Mouse (Mus musculus) embryonic facial prominence, embryonic 10.5 days (tissue): ENCODE data around the gene Mylip. TPM values are rescaled to one million over a fixed set of nuclear protein-coding genes. Genes with fewer than 3 reads are reported as not detected.

Experiments
- DNase-seq: peaks from one replicate; pipeline ENCODE4 v3.0.0-alpha.2; 2017; ENCODE audit warnings: low spot score
- H3K27ac ChIP-seq: fragments of 300-500 bp; sonication (generic); replicated peaks from 2 replicates; pipeline ENCODE4 v1.5.1; 2016; ENCODE audit warnings: mild to moderate bottlenecking
- H3K27me3 ChIP-seq: fragments of 300-500 bp; sonication (generic); replicated peaks from 2 replicates; pipeline ENCODE4 v1.6.1; 2016; ENCODE audit warnings: low read depth, mild to moderate bottlenecking; ENCODE audit not compliant: poor library complexity, severe bottlenecking
- H3K36me3 ChIP-seq: fragments of 300-500 bp; sonication (generic); replicated peaks from 2 replicates; pipeline ENCODE4 v1.6.1; 2016; ENCODE audit warnings: mild to moderate bottlenecking, moderate library complexity
- H3K4me1 ChIP-seq: fragments of 300-500 bp; sonication (generic); 2 replicates; pipeline ENCODE4 v1.6.1; 2016
- H3K4me3 ChIP-seq: fragments of 300-500 bp; sonication (generic); 2 replicates; pipeline ENCODE4 v1.5.1; 2016; ENCODE audit warnings: mild to moderate bottlenecking, moderate library complexity
- H3K9me3 ChIP-seq: fragments of 300-500 bp; sonication (generic); 2 replicates; pipeline ENCODE4 v1.6.1; 2016; ENCODE audit warnings: mild to moderate bottlenecking
- WGBS: fragments of 180-500 bp; shearing (Covaris S2); methylation state at CpG from one replicate; pipeline ENCODE4 v1.1.7; 2016; 5-methylcytosine and 5-hydroxymethylcytosine counted together
- polyA plus RNA-seq: library from polyadenylated mRNA; unstranded; fragments of >200 nt; fragmentation: Nextera tagmentation; extraction: Ambion mirVana; gene quantifications from 2 replicates; pipeline ENCODE4 v1.2.1, GENCODE M21; 2016

Gene Mylip
- polyA plus RNA-seq, 1 experiment from 2014 or later, result 9.2 TPM

DNA sequence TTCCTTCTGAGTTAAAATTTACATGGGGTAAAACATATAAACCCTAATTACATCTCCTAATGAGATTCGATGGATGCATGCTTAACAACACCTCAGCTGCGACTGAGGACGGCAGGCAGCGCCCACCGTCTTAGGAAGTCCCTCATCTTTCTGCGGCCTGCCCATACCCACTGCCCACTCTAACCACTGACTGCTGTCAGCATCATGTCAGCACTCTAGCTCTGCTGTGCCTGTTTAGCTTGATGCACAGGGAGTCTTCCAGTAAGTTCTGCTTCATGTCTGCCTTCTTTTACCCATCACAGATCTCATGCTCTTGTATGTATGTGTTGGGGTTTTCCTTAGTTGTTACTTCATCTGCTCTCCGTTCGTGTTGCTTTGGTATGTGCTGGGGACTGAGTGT is 7.2 kb downstream of the Mylip start:
- Histone ChIP-seq H3K4me3 (no peak overlapping the region), H3K36me3 (peaks cover 17% of the 10 kb centered on the region), H3K27ac (peak overlapping the region; percentile 79), H3K9me3 (no peaks in the 10 kb centered on the region), H3K4me1 (peaks cover 78% of the 10 kb centered on the region), H3K27me3 (no peaks in the 10 kb centered on the region)
- 86% methylated on average over 8 of the region's 8 CpGs for WGBS
- DNase-seq, result no peak

DNA sequence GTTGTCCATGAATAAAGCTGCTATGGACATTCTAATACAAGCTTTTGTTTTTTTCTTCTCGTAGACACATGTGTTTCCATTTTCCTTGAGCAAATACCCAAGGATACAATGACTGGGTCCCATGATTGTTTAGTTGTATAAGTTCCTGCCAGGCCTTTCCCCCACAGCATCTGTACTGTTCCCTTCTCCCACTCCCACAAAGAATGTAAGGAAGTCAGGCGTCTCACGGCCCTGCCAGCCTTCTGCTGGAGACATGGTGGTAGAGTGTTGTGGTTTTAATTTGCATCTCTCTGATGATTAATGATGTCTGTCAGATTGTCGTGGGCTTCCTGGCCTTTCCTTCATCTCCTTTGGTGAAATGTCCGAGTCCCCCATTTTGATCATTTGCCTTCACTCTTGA is 7.7 kb downstream of the Mylip start:
- Histone ChIP-seq H3K27ac (peak overlapping the region; percentile 79), H3K9me3 (no peaks in the 10 kb centered on the region), H3K4me3 (no peak overlapping the region), H3K36me3 (peaks cover 17% of the 10 kb centered on the region), H3K27me3 (no peaks in the 10 kb centered on the region), H3K4me1 (peaks cover 78% of the 10 kb centered on the region)
- DNase-seq, result no peak
- 44% methylated on average over 5 of the region's 5 CpGs for WGBS

DNA sequence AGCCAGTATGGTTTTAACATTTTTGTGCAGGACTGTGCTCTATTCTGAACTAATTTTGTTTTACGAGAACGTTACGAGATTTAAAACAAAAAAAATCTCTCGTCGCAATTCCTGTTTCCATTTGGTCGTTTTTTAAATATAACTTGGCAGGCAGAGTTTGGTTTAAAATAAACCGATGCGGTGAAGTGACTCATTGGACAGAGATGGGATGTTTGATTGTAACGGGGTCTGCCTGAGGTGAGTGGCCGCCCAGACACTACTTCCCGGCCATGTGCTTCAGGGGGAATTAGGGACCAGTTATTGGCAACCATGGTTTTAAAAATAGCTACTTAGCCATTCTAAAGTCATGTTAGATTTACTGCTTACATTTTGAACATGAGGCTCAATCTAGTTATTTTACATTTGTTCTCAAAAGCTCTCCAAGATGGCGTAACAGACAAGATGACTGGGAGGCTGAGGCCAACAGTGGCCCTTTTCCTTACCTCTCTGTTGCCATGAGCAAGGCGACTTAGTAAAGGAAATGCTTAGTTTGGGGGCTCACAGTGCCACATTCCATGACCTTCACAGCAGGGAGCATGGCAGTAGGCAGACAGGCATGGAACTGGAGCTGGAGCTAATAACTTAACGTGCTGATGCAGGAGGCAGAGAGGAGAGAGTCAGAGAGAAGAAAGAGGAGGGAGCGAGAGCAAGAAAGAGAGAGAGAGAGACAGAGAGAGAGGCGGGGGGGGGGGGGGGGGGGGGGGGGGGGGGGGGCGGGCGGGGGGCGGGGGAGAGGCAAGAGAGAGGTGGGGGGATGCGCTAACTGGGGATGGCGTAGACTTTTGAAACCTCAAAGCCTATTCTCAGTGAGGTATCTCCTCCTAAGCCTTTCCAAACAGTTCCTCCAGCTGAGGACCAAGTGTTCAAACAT is 8.6 kb downstream of the Mylip start:
- DNase-seq, result no peak
- 71% methylated on average over 18 of the region's 21 CpGs for WGBS
- Histone ChIP-seq H3K4me3 (no peak overlapping the region), H3K27me3 (no peaks in the 10 kb centered on the region), H3K9me3 (no peaks in the 10 kb centered on the region), H3K27ac (peak overlapping the region; percentile 79), H3K36me3 (peaks cover 14% of the 10 kb centered on the region), H3K4me1 (peaks cover 74% of the 10 kb centered on the region)

DNA sequence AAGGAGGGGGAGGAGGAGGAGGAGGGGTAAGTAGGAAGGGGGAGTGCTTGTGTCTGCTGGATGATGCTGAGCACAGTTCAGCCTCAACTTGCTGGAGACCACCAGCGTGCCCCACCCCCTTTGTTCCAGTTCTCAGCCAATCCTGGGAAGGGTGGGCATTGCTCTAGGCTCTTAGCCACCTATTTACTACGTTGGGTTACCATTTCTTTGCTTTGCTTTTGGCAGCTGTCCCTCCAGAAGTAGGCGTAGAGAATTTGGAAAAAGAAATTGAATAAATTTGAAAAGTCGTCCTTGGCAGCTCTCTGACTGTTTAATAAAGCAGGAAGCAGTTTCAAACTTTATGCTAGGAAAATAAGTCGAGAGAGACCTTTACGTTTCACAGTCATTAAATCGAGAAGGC is 11.2 kb downstream of the Mylip start:
- no peaks in the 10 kb centered on the region for H3K27me3 ChIP-seq
- H3K36me3 ChIP-seq, result peaks cover 33% of the 10 kb centered on the region
- DNase-seq, result no peak
- peaks cover 48% of the 10 kb centered on the region for H3K4me1 ChIP-seq
- 82% methylated on average over 7 of the region's 7 CpGs for WGBS
- no peak overlapping the region for H3K4me3 ChIP-seq
- no peaks in the 10 kb centered on the region for H3K9me3 ChIP-seq
- H3K27ac ChIP-seq, result no peak overlapping the region

DNA sequence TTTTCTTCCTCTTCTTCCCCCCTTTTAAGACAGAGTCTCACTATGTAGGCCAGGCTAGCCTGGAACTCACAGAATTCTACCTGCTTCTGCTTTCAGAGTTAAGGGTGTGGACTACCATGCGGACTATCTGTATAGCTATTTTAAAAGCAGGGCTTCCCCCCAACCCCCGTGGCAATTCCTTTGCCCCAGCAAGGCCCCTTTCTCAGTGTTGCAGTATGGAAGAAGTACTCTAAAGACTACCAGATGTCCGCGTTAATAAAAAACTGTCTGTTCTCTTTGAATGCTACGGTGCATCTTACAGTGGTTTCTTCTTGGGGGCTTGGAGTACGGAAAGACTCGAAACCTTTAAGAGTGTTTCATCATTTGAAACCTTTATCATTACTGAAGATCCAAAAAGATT is 12.3 kb downstream of the Mylip start:
- Histone ChIP-seq H3K4me3 (no peak overlapping the region), H3K36me3 (peaks cover 38% of the 10 kb centered on the region), H3K27me3 (no peaks in the 10 kb centered on the region), H3K27ac (peak overlapping the region; percentile 71), H3K4me1 (peaks cover 45% of the 10 kb centered on the region), H3K9me3 (no peaks in the 10 kb centered on the region)
- no peak for DNase-seq
- WGBS, result 51% methylated on average over 7 of the region's 7 CpGs

DNA sequence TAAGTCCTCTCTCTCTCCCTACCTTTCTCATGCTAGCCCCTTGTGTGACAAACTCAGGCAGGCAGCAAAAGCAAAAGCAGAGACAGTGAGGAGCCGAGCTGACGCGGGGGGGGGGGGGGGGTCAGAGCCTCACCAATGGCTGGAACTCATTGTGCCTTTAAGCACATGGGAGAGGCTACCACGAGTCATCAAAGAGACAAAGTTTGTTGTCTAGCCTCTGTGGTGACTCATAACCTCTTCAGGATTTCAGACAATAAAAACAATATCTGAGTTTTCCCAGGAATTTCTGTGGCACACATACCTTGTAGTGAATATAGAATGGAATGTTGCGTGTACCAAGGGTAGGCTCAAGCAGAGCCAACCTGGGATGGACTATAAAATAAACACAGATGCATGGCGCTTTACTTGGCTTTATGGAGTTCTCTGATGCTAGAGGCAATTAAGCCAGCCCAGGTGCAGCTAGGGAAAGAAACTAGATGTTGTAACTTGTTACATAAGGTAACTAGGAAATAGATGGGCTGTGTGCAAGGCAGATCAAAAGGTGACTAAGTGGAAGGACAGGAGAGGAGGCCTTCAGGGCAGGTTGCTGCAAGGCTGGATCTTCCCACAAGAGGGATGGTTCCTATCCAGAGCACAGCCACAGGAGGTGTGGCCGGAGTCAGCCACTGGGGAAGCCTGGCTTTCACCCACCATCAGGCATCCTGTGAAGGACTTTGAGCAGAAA is 12.9 kb downstream of the Mylip start:
- H3K27ac ChIP-seq, result peak overlapping the region; percentile 71
- no peak for DNase-seq

DNA sequence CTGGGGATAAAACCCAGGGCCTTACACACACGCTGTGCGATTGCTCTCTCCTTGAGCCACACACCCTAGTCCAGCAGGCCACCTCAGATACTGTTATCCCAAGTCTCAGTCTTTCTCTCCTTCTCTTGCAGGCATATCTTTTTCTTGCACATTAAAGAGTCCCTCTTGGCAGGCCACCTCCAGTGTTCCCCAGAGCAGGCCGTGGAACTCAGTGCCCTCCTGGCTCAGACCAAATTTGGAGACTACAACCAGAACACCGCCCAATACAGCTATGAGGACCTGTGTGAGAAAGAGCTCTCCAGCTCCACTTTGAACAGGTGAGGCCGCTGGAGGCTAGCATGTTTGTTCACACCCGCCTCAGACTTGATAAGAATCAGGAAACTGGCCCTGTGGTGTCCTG is 14.7 kb downstream of the Mylip start:
- H3K36me3 ChIP-seq, result peaks cover 61% of the 10 kb centered on the region
- H3K4me1 ChIP-seq, result peaks cover 30% of the 10 kb centered on the region
- no peak overlapping the region for H3K4me3 ChIP-seq
- WGBS, result 89% methylated on average over 6 of the region's 6 CpGs
- no peak overlapping the region for H3K27ac ChIP-seq
- DNase-seq, result no peak
- H3K9me3 ChIP-seq, result no peaks in the 10 kb centered on the region
- H3K27me3 ChIP-seq, result no peaks in the 10 kb centered on the region

More for the DNA sequence above, 12.9 kb downstream of the Mylip start:
- Histone ChIP-seq H3K4me3 (no peak overlapping the region), H3K9me3 (no peaks in the 10 kb centered on the region), H3K27me3 (no peaks in the 10 kb centered on the region), H3K36me3 (peaks cover 43% of the 10 kb centered on the region), H3K4me1 (peaks cover 42% of the 10 kb centered on the region)
- 53% methylated on average over 7 of the region's 7 CpGs for WGBS

DNA sequence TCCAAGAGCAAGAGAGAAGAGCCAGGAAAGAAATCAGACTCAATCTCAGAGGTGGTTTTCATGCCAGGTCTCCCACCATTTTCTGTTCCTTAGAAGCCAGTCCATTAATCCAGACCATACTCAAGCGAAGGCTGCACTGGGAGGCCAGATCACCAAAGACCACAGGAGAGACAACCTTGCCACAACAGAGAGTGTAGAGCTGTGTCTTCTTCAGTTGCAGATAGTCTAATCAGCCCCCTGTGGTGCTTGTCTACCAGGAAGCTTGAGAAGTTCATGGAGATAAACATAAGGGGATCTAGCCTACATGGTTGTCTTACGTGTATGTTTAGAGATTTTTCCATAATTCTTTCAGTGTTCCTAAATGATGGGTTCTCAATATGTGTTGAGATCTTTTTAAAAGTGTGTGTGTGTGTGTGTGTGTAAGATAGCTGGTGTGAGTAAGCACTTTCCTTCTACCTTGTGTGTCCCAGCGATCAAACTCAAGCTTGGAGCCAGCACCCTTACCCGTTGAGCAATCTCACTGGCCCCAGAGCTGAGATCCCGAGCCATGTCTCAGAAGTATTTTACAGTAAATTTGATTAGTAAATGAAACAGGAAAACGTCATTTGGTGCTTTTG is 15.8 kb downstream of the Mylip start:
- Histone ChIP-seq H3K4me1 (peaks cover 28% of the 10 kb centered on the region), H3K4me3 (no peak overlapping the region), H3K9me3 (no peaks in the 10 kb centered on the region), H3K27me3 (no peaks in the 10 kb centered on the region), H3K36me3 (peaks cover 69% of the 10 kb centered on the region), H3K27ac (no peak overlapping the region; the same call in 1 of the 2 replicates)
- 91% methylated on average over 6 of the region's 6 CpGs for whole genome bisulfite sequencing
- no peak for DNase-seq

DNA sequence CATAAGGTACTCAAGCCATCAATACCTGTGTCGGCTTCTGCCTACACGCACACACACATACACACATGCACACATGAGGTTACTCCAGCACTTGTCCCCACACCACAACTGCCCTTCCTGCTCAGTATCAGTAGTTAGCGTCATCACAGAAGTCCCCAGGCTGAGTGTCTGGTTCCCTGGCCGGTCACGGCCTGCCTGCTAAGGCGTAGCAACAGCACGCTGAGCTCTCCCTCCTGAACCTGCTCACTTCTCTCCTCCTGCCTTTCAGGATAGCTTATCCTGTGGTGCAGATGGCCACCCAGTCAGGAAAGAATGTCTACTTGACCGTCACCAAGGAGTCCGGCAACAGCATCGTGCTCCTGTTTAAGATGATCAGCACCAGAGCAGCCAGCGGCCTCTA is 16.7 kb downstream of the Mylip start:
- DNase-seq, result no peak
- Histone ChIP-seq H3K36me3 (peaks cover 76% of the 10 kb centered on the region), H3K4me1 (peaks cover 22% of the 10 kb centered on the region), H3K27me3 (no peaks in the 10 kb centered on the region), H3K4me3 (no peak overlapping the region), H3K27ac (no peak overlapping the region), H3K9me3 (no peaks in the 10 kb centered on the region)
- 91% methylated on average over 11 of the region's 11 CpGs for WGBS

DNA sequence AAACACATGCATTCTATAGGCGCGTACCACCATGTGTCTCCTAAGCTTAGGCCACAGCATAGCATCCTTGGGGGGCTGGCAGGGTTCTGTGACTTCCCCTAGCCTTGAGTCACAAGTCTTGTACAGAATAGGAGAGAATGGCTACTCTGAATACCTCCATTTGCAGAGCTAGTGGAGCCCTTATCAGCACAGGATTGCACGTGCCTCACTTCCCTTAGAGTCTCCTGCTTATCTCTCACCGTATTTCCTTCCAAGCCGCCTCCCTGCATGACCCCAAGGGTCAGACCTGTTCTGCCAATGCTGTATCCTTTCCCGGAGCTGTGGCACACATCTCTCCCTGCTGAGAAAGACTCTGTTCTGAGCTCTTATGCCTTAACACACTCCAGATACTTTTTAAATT is 17.2 kb downstream of the Mylip start:
- WGBS, result 63% methylated on average over 6 of the region's 6 CpGs
- peaks cover 80% of the 10 kb centered on the region for H3K36me3 ChIP-seq
- H3K4me3 ChIP-seq, result no peak overlapping the region
- peaks cover 19% of the 10 kb centered on the region for H3K4me1 ChIP-seq
- H3K27me3 ChIP-seq, result no peaks in the 10 kb centered on the region
- DNase-seq, result no peak
- H3K9me3 ChIP-seq, result no peaks in the 10 kb centered on the region
- H3K27ac ChIP-seq, result no peak overlapping the region

DNA sequence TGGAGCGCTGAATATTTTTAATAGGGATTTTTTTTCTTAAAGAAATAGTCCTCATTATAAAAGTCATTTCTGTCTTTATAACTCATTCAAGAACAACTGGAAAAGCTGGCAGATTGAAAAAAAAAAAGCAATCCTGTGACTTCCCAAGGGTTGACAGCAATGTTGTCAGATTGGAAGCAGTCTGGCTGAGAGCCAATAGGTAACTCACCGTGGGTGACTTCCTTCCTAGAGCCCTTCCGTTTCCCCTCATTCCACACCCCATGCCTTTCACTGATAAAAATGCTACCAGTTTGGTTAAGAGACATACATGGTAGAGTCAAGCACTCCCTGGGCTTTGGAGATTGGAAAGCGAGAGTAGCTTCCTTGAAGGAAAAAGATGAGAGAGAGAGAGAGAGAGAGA is 21.4 kb downstream of the Mylip start:
- WGBS, result 87% methylated on average over 4 of the region's 4 CpGs
- peaks cover 77% of the 10 kb centered on the region for H3K36me3 ChIP-seq

DNA sequence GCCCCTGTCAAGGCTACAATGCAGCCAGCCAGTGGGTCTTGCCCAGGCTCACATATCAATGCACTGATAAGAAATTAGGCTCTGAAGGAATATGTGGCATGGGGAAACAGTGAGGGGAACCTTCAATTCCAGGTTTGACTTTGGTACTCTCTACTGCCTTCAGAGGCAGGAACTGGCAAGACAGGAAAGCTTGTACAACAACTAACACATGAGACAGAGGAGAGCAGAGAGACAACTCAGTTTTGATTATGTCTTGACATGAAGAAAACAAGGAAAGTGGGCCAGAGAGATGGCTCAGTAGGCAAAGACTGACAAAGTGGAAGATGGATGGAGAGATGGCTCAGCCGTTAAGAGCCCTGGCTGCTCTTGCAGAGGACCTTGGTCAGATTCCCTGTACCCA is 23.5 kb downstream of the Mylip start:
- DNase-seq, result no peak
- H3K27ac ChIP-seq, result no peak overlapping the region
- peaks cover 42% of the 10 kb centered on the region for H3K4me1 ChIP-seq
- 94% methylated on average over 1 of the region's 1 CpGs for WGBS
- H3K36me3 ChIP-seq, result peaks cover 56% of the 10 kb centered on the region
- H3K9me3 ChIP-seq, result 0 out of 2 replicates have a peak, but pooled peaks cover 4% of the 10 kb centered on the region
- peaks cover 10% of the 10 kb centered on the region; the same call in 1 of the 2 replicates for H3K27me3 ChIP-seq
- no peak overlapping the region for H3K4me3 ChIP-seq

More for the DNA sequence above, 21.4 kb downstream of the Mylip start:
- Histone ChIP-seq H3K27ac (no peak overlapping the region), H3K9me3 (0 out of 2 replicates have a peak, but pooled peaks cover 4% of the 10 kb centered on the region), H3K27me3 (0 out of 2 replicates have a peak, but pooled peaks cover 4% of the 10 kb centered on the region), H3K4me3 (no peak overlapping the region), H3K4me1 (peaks cover 33% of the 10 kb centered on the region)
- DNase-seq, result no peak
